Mouse (Mus musculus) right cerebral cortex, postnatal 10 days (tissue): Measurements from ENCODE around the gene Ksr1.

Experiments used
- DNase-seq, 2 experiments: peaks; one replicate each; pipeline ENCODE4 v3.0.0; 2021; ENCODE audit warnings: low spot score in 2 of 2

Gene Ksr1

DNA sequence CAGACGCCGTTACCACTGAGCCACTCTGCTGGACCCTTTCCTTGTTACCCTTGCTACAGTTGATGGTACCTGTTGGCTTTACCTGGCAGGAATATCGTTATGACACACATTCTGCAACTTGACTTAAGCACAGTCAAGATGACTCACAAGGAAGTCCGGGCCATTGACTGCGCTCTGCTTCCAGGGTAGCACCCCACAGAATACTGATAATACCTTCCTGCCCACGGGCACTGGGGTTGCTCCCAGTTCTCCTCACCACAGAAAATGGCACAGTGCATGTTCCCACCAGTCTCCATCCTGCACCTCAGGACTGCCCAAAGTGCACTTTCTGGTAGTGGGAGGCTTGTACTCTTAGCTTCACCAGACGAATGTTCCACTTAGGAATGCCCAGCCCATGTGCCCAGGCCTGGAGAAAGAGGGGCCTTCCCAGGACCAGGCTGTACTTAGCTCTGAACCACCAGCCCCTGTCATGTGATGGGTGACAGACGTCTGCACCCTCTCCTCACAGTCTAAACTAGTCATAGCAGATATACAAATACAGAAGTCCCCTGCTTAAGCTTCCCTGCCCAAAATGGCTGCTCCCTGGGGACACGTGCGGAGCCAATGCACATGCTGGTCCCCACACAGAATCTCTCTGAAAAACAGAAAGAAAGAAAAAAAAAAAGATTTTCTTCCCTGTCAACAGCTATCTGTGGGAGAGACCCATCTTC is 52.1 kb downstream of the Ksr1 start:
- no peak for DNase-seq

DNA sequence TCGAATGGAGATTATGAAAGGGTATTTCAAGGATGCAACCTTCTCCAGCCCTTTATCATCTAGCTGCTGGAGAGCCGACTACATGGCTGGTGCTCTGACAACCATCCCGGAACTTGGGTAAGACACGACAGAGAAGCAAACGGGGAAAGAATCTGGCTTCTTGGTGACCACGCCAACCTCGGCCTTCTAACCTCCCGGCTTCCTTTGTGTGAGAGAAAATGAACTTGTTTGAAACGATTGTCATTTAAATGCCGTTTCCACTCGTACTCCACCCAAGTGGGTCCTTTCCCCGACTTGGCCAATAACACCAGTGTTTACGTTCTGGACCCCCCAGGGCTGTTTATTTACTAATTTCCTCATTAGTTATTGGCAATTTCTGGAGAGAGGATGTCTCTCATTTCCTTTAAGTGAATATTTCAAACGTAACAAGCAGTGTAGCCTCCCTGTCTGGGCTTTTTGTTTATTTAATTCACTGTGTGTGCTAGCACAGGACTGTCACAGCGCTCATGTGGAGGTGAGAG is 52.8 kb downstream of the Ksr1 start:
- DNase-seq = no peak

DNA sequence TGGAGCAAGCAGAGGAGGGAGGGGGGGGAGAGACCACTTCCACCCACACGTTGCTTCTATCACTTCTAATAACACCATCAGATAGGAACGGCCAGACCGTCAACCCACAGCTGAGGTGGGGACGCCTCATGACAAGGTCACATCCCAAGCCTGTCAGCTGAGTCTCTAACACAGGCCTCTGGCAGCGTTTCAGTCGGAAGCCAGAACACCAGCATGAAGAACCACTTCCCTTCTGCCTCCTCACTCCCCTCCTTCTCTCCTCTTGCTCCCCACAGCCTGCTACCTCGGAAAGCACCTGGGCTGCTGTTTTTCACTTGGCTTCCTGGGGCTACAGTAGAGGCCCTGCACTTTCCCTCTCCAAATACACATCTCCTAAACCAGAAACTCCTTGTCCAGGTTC is 53.4 kb downstream of the Ksr1 start:
- DNase-seq = no peak

DNA sequence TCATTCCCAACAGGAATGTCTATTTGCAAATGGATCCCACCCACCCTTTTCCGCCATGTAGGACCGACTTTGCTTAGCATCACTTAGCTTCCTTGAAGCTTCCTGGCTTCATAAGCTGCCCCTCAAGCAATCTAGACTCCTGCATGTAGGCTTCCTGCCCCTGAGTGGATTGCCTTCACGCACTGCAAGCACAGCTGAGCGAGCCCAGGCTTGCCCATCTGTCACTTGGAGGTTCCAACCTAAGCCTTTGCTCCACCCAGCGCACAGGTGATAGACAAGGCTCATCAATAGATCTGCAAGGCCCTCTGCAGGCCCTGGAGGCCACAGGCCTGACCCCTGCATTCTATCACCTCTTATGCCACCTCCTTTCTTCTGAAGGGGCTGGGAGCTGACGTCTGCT is 54.0 kb downstream of the Ksr1 start:
- DNase-seq = no peak

DNA sequence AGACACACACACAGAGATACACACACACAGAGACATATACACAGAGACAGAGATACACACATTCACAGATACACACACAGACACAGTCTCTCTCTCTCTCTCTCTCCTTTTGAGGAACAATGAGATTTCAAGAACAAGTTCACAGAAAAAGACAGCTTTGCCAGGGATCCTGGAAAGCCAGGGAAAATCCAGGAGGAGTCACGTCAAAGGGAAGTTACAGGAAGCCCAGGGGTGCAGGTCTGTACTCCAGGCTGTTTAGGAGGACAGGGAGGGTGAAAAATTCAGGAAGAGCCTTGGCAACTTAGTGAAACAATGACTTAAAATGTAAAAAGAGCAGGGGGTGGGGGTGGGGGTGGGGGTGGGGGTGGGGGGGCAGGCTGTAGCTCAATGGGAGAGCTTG is 56.5 kb downstream of the Ksr1 start:
- no peak for DNase-seq

DNA sequence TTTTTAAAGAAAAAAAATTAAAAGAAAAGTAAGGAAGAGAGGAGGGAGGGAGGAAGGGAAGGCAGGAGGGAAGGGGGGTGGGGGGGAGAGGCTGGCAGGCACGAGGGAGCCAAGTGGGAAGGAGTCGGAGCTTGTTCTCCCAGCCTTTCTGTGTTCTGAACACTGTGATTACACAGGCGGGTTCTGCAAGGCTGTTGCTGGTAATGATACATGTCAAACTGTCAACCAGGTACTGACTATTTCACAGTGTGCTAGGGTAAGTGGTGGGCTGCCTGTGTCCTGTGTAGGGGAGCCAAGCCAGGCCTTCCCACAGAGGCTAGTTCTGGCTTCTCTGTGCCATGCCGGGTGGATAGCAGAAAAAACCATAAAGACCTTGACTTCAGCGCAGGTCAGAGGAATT is 57.2 kb downstream of the Ksr1 start:
- DNase-seq = no peak

DNA sequence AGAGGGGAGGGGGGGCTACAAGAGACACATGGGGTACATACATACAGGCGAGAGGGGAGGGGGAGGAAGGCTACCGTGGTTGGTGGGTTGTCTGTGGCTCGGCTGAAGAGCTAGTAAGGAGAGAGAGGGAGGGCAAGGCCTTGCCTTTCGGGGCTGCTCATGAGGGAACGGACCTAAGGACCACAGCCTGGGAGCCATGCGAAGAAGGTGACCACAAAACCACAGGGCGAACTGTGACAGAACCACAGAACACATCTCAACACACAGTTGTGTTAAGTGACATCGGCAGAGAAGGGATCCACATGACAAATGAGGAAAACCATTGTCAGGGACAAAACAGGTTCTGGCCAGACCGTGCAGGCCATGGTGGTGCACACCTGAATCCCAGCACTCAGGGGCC is 57.9 kb downstream of the Ksr1 start:
- DNase-seq = no peak

DNA sequence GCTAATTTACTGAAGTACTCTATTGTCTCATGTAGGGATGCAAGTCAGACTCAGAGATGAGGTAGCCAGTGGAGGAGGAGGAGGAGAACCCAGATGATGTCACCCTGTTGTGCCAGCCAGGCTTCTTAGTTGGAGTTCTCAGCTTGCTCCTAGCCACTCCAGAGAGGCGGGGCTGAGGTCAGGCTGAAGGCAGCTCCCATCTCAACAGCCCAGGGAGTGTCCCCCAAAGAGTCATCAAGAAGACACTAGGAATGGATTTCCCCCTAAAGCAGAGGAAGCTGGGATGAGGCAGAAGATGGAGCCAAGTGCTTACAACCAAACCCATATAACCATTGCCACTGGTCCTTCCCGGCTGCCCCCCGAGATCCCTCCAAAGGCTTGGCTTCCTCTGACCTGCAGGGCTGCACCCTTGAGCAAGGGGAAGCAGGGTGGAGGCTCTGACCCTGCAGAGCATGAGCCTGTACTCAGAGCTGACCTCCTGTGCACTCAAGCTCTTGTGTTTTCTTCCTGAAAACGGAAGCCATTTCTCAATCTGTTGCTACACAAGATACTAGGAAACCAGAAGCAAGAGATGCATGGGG is 58.4 kb downstream of the Ksr1 start:
- no peak for DNase-seq

DNA sequence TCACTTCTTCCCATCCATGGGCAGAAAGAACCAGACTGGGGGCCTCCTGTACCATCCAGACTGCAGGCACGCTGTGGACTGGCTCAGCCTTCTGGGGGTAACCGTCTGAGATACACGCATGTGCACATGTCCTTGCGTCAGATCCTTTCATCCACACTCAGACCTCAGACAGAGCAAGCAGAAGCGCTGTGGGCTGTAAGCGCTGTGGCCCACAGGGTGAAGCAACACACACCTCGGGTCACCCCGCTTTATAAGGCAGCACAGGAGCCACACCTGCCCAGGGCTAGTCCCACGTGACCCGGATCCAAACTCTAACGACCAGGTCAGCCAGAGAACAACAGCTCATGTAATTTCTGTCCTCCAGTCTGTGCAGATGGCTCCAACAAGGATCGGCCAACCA is 59.4 kb downstream of the Ksr1 start:
- DNase-seq = no peak

DNA sequence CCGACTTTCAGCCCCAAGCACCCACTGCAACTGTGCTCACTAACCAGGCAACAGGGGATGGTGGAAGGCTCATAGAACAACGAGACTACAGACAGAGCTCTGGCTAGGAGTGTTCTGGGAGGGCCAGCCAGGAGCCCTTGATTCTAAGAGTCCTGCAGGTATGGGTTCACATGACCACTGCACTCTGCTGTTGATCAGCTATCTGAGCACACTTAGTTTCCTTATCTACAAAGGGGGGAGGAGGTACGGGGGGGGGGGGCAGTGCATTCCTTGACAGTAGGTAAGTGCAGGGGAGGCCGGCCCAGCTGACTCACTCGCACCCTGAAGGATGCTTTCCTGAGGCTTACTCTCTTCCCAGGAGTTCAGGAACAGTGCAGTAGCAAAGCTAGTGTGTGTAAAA is 61.1 kb downstream of the Ksr1 start:
- DNase-seq = no peak

DNA sequence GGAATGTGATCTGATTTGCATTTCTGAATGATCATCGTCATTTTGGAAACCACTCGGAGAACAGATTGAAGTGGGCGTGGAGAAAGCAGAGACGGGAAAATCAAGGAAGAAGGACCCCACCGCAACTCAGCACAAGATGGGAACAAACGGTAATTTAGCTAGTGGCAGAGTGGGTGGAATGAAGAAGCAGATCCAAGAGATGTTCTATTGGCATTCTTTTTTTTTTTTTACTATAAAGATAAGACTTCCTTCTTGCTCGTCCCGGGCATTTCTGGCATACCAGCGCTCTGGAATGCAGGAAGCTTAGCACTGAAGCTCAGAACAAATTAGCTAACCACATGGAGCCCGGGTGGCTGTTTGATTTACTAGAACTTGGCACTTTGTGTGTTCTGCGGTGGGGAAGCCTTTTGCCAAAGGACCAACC is 63.2 kb downstream of the Ksr1 start:
- DNase-seq = peak; percentile 60 to 68

DNA sequence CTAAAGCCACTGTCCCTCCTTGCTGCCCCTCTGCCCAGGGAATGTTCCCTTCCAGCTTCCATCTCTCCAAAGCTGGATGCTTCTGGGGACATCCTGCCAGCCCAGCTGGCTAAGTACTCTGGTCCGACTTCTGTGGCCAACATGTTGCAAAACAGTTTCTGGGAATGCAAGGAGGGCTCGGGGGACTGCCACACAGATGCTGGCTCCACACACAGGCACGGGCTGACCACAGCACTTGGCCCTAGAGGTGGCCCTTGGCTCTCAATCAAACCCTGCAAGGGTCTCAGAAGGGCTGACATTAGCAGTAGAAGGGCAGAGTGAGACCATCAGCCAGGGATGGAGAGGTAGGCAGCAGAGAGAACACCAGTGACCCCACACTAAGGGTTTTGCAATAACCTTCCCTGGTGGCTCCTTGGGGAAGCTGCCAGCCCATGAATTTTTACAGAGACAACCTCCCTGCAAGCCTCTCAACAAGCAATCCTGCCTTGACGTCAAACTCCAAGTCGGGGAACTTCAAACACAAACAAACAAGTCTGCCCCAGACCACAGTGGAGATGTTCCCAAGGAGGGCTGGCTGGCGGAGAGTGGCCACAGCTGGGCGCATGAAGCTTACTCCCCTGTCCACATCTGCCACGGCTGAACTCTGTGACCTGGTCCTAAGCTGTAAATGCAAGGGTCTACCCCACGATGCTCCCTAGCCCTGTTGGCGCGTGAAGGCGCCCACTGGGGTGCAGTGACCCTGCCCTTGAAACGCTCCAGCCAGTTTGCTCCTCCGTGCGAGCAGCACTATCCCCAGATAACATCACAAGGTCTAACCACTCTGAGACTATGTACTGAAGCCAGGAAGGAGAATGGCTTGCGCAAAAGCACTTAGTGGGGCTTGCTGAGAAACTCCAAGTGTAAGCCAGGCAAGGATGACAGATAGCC is 65.0 kb downstream of the Ksr1 start:
- DNase-seq = peak in 1 of 2 experiments; percentile 47

DNA sequence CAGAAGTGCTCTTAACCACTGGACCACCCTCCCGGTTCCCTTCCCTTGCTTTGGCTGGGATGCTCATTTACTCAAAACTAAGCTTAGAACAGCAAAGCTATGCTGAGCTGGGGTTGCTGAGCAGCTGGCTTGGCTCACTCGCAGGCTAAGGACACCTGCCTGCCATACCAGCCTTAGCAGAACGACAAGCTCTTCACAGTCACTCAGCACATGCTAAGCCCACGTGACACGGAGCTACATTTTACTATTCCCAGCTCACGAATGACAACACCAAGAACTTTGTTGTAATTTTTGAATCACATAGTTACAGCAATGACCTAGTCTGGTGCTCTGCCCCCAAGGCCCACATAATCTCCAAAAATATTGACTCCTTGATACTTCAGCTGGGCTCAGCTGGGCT is 66.1 kb downstream of the Ksr1 start:
- DNase-seq = peak; percentile 67 to 82

DNA sequence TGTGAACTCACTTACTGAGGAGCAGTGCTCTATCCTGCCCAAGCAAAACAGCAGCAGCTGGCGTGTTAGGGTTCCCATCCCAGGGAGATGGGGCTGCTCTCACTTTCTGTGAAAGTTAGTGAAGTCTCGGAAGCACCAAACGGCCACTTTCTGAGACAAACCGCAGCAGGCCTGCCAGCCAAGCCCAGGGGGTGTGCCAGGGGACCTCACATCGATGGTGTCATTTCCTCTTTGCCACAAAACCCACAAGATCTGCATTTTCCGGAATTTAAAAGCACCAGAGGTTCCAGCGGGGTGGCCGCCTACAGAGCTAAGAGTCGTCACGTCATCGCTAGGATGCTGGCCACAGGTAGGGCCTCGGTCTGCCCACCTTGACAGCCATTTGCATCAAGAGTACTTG is 69.7 kb downstream of the Ksr1 start:
- no peak for DNase-seq

DNA sequence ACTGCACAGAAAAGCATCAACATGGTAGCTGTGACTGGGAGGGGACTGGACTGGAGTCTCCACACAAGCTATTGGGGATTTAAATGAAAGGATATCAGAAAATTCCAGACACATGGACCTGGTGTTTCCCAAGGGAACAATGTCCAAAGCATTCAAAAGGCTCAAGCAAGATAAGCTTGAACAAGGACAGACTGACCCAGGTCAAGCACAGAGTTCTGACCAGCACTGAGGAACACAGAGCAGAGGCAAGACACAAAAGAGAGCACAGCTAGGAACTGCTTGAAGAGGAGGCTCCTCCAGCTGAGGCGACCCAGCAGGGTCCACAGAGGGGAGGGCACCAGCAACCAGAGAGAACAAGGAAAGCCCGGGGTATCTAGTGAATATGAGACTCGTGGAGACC is 71.2 kb downstream of the Ksr1 start:
- no peak for DNase-seq

DNA sequence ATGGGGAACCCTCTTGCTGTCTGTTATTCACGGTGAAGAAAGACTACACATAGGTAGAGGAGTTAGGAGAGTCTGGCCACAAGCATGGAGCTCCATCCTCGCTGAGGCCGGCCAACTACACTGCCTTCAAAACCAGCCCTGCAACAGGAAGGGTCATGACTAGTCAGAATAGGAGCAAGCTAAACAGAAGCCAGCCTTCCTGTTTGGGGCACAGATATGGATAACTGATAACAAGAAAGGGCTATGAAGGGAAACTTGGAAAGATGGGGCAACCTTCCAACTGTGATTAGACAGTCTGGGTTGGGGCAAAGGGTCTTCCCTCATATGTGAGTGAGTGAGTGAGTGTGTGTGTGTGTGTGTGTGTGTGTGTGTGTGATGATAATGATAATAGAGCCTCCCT is 71.6 kb downstream of the Ksr1 start:
- DNase-seq = no peak

DNA sequence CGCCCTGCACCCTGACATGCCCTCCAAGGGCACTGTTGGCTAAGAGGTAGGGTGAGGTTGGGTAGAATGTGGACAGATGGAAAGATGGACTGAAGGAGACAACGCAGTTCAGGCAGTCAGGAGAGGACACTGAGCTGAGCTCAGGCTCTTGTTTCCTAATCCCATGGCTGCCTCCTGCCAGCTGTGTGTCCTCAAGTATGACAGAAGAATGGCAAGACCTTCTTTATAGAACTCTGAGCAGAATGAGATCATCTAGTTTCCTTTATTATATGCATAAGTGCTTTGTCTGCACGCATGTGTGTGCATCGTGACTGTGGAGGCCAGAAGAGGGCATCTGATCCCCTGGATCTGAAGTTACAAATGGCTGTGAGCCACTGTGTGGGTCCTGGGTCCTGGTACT is 72.6 kb downstream of the Ksr1 start:
- DNase-seq = no peak

DNA sequence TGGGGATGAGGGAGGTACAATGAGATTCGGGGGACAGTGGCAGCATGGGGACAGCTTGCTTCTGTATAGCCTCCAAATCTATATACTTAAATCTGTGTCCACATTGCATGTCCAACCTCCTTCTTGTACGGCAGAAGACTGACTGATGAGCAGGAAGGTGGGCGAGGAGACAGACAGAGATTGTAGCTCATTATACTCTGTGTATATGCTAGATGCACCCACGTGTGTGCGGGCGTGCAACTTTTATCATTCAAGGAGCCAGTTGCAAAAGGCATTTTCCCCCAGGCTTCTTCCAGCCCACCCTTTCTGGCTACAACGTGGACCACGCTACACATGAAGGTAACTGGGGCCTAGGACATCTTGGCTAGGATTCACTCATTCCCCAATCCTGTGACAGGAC is 74.1 kb downstream of the Ksr1 start:
- DNase-seq = no peak

DNA sequence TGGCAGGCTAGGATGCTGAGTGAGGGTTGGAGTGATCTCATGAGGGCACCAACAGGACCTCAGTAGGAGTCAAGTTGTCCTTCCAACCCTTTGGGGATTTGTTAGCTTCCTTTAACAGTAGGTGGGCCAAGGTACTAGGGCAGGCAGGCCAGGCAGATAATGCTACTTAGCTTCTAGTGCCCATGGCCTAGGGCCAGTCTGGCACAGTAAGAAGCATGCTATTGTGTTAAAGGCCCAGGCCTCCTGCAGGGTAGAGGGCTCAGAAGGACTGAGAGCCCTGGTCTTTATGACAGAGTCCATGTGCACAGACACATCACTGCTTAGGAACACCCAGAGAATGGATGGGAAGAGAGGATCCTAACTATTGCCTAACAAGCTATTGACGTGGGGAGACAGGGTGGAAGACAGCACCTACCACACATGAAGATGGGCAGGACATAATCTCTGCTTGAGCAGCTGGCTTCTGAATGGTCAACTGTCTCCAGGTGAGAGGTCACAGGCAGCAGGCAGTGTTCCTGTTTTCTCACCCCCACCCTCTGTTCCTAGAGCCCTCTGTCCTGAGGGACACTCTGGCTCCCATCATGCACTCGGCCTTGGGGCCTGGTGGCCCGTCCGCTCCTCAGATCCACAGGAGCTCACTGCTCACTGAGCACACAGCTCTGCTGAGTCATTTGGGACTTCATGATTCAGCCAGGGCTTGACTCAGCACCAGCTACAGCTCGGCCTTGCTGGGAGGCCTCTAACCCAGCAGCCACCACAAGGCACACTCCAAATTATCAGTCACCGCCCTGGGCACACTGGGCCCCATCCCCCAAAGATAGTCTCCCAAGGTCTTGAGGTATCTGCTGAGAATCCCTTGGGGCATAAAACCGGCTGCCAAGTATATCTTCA is 74.9 kb downstream of the Ksr1 start:
- DNase-seq = no peak

DNA sequence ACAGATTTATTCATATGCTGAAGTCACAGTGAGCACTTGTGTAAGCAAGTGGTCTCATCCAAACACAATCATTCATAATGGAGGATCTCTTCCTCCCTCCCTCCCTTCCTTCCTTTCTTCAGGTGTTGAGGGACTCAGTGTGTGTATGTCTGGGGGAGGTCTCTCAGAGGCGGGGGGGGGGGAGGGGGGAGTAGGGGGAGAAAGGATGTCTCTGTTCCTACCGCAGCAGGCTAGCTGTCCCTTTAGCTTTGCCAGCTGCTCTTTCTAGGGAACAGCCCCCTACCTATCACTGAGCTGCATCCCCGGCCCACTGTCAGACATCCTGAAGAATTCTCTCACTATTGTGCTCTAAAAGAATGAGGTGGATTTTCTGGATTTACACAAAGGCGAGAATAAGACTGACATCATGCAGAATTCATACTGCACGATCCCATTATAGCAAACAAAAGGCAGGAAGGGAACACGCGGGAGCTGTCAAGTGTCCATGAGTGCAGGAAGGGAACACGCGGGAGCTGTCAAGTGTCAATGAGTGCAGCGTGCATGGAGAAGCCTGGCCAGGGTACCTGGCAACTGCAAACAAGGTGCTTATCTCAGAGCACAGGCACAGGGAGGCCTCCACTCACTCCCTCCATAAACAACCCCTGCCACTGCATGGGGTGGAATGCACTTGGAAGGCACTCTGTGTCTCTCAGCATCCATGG is 76.6 kb downstream of the Ksr1 start:
- no peak for DNase-seq

DNA sequence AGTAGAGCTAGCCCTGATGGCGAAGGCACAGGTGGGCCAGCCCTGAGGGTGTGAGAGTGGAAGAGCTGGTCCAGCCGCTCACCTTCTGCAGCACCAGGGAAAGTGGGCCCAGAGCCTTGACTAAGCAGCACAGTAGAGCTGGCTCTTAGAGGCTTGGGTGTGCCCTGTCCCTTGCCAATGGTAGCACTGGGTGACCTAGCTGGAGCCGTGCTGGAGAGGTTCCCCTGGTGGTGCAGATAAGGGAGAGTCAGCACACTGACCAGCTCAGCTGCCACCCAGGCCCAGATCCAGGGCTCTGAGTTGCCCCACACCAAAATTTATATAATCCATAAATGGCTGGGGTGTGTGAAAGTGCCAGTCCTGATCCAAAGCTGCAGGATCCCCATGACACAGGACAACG is 79.0 kb downstream of the Ksr1 start:
- no peak for DNase-seq
